Comparison of ENCODE assay signal across 27 mouse cellular contexts in genomic region chr11:94891155-94891554, GRCm38 (mm10). TPM values are rescaled to one million over a fixed set of nuclear protein-coding genes. Genes with fewer than 3 reads are reported as not detected.
DNase-seq lines count a peak whose midpoint lies in the region; ATAC-seq and TF ChIP-seq lines count a peak whose summit lies in the region.
"Had no signal": no experiment of that assay in that cellular context is flagged by ENCODE, and none has a peak within 500 bp of the region (broad histone marks: within the 10 kb centered on the region; RNA-seq: fewer than 3 reads in every experiment).

No protein-coding gene starts in this region.

- H3K36me3 ChIP-seq in embryonic facial prominence, embryonic 11.5 days (replicated peaks; ENCODE audit: control insufficient read depth, insufficient read depth, low read depth, low read length): no peaks in the 10 kb centered on the region
- H3K36me3 ChIP-seq in limb, embryonic 15.5 days: no peaks in the 10 kb centered on the region
- H3K36me3 ChIP-seq: forebrain, embryonic 15.5 days; heart, embryonic 10.5 days; heart, embryonic 15.5 days had no signal

- 34% methylated on average over 6 of the region's 6 CpGs for WGBS in embryonic facial prominence, embryonic 11.5 days
- 37% methylated on average over 6 of the region's 6 CpGs for WGBS in limb, embryonic 15.5 days

- no peak for TF ChIP-seq POLR2A in embryonic fibroblast, embryonic 13.5 days (IDR thresholded peaks at IDR 0.05; ENCODE audit: low read depth, low read length)

- H3K9ac ChIP-seq in embryonic facial prominence, embryonic 11.5 days (replicated peaks; ENCODE audit: low read length): no peak overlapping the region
- H3K9ac ChIP-seq in limb, embryonic 15.5 days: no peak overlapping the region
- H3K9ac ChIP-seq: forebrain, embryonic 15.5 days; heart, embryonic 15.5 days; liver, embryonic 14.5 days; lung, embryonic 14.5 days had no signal

- H3K27ac ChIP-seq in gastrocnemius, adult 2 months: peak overlapping the region; percentile 75
- peak overlapping the region; percentile 25 for H3K27ac ChIP-seq in embryonic facial prominence, embryonic 11.5 days (replicated peaks; ENCODE audit: low read depth, low read length)
- peak overlapping the region; percentile 25; the same call in 1 of the 2 replicates for H3K27ac ChIP-seq in embryonic fibroblast, embryonic 13.5 days (ENCODE audit: insufficient read depth, low read length)
- H3K27ac ChIP-seq in limb, embryonic 15.5 days: peak overlapping the region; percentile 84
- H3K27ac ChIP-seq: forebrain, embryonic 15.5 days; heart, embryonic 10.5 days; heart, embryonic 15.5 days; liver, embryonic 14.5 days had no signal

- no peaks in the 10 kb centered on the region for H3K27me3 ChIP-seq in embryonic facial prominence, embryonic 11.5 days (ENCODE audit: control insufficient read depth, insufficient read depth, low read length)
- no peaks in the 10 kb centered on the region for H3K27me3 ChIP-seq in limb, embryonic 15.5 days
- H3K27me3 ChIP-seq: forebrain, embryonic 15.5 days; heart, embryonic 15.5 days had no signal

- no peaks in the 10 kb centered on the region for H3K9me3 ChIP-seq in embryonic facial prominence, embryonic 11.5 days (replicated peaks; ENCODE audit: control insufficient read depth, low read length)
- H3K9me3 ChIP-seq in limb, embryonic 15.5 days: no peaks in the 10 kb centered on the region
- H3K9me3 ChIP-seq: forebrain, embryonic 15.5 days; heart, embryonic 10.5 days; heart, embryonic 15.5 days had no signal

- H3K4me1 ChIP-seq in embryonic facial prominence, embryonic 11.5 days (ENCODE audit: control insufficient read depth, insufficient read depth, low read length): no peaks in the 10 kb centered on the region
- H3K4me1 ChIP-seq in embryonic fibroblast, embryonic 13.5 days (ENCODE audit: control insufficient read depth, insufficient read depth, low read length): no peaks in the 10 kb centered on the region
- H3K4me1 ChIP-seq in limb, embryonic 15.5 days: no peaks in the 10 kb centered on the region; the same call in 1 of the 2 replicates
- H3K4me1 ChIP-seq: forebrain, embryonic 15.5 days; heart, embryonic 10.5 days; heart, embryonic 15.5 days had no signal

- DNase-seq in gastrocnemius, adult 2 months: no peak
- no peak for DNase-seq in gastrocnemius, postnatal 10 days
- peak; percentile 75 for DNase-seq in embryonic facial prominence, embryonic 11.5 days (ENCODE audit: low spot score)
- DNase-seq in lung, adult 18-20 months: no peak
- DNase-seq in kidney, postnatal 25 days: no peak
- no peak for DNase-seq in frontal cortex, postnatal 14 days (ENCODE audit: low spot score in 2 of 2)
- DNase-seq: adrenal gland, postnatal 14 days; cerebellum, adult 11 months; cerebellum, adult 9-11 months; gastrocnemius, postnatal 14 days; heart, adult 11 months; kidney, adult 9 months; kidney, postnatal 10 days; layer of hippocampus, adult 9-11 months; liver; lung, embryonic 14.5 days; lung, postnatal 14 days; thymus, adult 2 months had no signal

- H3K4me2 ChIP-seq in embryonic facial prominence, embryonic 11.5 days (ENCODE audit: low read depth, low read length): no peak overlapping the region
- no peak overlapping the region for H3K4me2 ChIP-seq in limb, embryonic 15.5 days
- H3K4me2 ChIP-seq: forebrain, embryonic 15.5 days; heart, embryonic 15.5 days; lung, embryonic 14.5 days had no signal

- TF ChIP-seq CTCF in gastrocnemius, adult 2 months (IDR thresholded peaks at IDR 0.05): no peak
- TF ChIP-seq CTCF in embryonic fibroblast, embryonic 13.5 days (IDR thresholded peaks at IDR 0.05; ENCODE audit: borderline replicate concordance, insufficient read depth, low read length): no peak

- intact Hi-C loops in gastrocnemius, adult 2 months (cut with DNase I): no loop called here

- peak overlapping the region; percentile 13; the same call in 1 of the 2 replicates for H3K4me3 ChIP-seq in gastrocnemius, adult 2 months
- no peak overlapping the region for H3K4me3 ChIP-seq in embryonic facial prominence, embryonic 11.5 days (ENCODE audit: low read depth, low read length)
- no peak overlapping the region for H3K4me3 ChIP-seq in embryonic fibroblast, embryonic 13.5 days (ENCODE audit: insufficient read depth, low read length)
- H3K4me3 ChIP-seq in limb, embryonic 15.5 days: no peak overlapping the region
- H3K4me3 ChIP-seq: forebrain, embryonic 15.5 days; heart, embryonic 10.5 days; heart, embryonic 15.5 days had no signal

- ATAC-seq in embryonic facial prominence, embryonic 11.5 days (replicated peaks; ENCODE audit: insufficient number of reproducible peaks, low FRiP score, low TSS enrichment, low read depth): no peak
- no peak for ATAC-seq in limb, embryonic 15.5 days (ENCODE audit: insufficient number of reproducible peaks, low FRiP score, low TSS enrichment, low read depth)
- ATAC-seq: forebrain, embryonic 15.5 days; intestine, postnatal 0 days; midbrain, embryonic 16.5 days had no signal

RNA-seq across cellular contexts. Expression of gene Col1a1, which starts 44.9 kb away (rescaled TPM):
- total RNA-seq in gastrocnemius, adult 2 months (2021): 100 to 1,000 TPM; 154 to 483 TPM
- 1,000 to 10,000 TPM; 5,070 to 7,999 TPM for total RNA-seq in gastrocnemius, postnatal 10 days (2021)
- 93.8 and 109 TPM in 2 replicates for polyA plus RNA-seq in embryonic facial prominence, embryonic 11.5 days (2014; fragmentation: Nextera tagmentation; extraction: Ambion mirVana)
- 6,098 and 7,850 TPM in 2 replicates for polyA plus RNA-seq in embryonic fibroblast, embryonic 13.5 days (2011; ENCODE audit: insufficient read length, low read depth, missing spikeins)
- polyA plus RNA-seq in limb, embryonic 15.5 days (2015; fragmentation: Nextera tagmentation; extraction: Ambion mirVana): 4,882 and 5,832 TPM in 2 replicates
- total RNA-seq: neutrophil, adult 5-6 weeks had no signal

Comparison
In these comparisons a context has a peak if more than half of its experiments do, and no peak if none do; other contexts are left out.
1. H3K27ac ChIP-seq: peak in every context shown above with its lines; median percentile 84 in limb, embryonic 15.5 days; 75 in gastrocnemius, adult 2 months; 25 in embryonic facial prominence, embryonic 11.5 days; 25 in embryonic fibroblast, embryonic 13.5 days.
2. RNA of gene Col1a1, which starts 44.9 kb away (polyA plus RNA-seq): 6,098 to 7,850 TPM in embryonic fibroblast, embryonic 13.5 days and 4,882 to 5,832 TPM in limb, embryonic 15.5 days; 93.8 to 109 TPM in embryonic facial prominence, embryonic 11.5 days; every median in the first group is over 10 times any median in the second.